Mouse (Mus musculus): ENCODE measurements around the gene Xbp1.
"Not testable (repeated sequence)": the region's sequence is repeated elsewhere in the genome, so short reads cannot be mapped to it uniquely, and the experiment has no call there.

Gene Xbp1

GRCm38 (mm10) chr11:5520412-5521265 is at the start of gene Xbp1:
TSS of gene Xbp1 (plus strand) at chr11:5520659.
- peak; percentile 96 to 97 for DNase-seq (ENCODE audit: low spot score in 2 of 2)

GRCm38 (mm10) chr11:5474130-5474529 is 46.3 kb upstream of the Xbp1 start:
- peak; percentile 59 to 73 for DNase-seq (ENCODE audit: low spot score in 2 of 2)

GRCm38 (mm10) chr11:5475556-5476118 is 44.8 kb upstream of the Xbp1 start:
- DNase-seq (ENCODE audit: low spot score in 2 of 2): not testable (repeated sequence)

- no peak for DNase-seq (ENCODE audit: low spot score in 2 of 2)
These were observed 43.7 kb upstream of the Xbp1 start for GRCm38 (mm10) chr11:5476806-5477205.

- DNase-seq (ENCODE audit: low spot score in 2 of 2): no peak
These were observed 42.3 kb upstream of the Xbp1 start for GRCm38 (mm10) chr11:5478193-5478592.

- no peak for DNase-seq (ENCODE audit: low spot score in 2 of 2)
These were observed 41.6 kb upstream of the Xbp1 start for GRCm38 (mm10) chr11:5478831-5479230.

- no peak for DNase-seq (ENCODE audit: low spot score in 2 of 2)
These were observed 37.9 kb upstream of the Xbp1 start for GRCm38 (mm10) chr11:5482581-5482980.

GRCm38 (mm10) chr11:5485193-5486011 is 35.1 kb upstream of the Xbp1 start:
- DNase-seq (ENCODE audit: low spot score in 2 of 2): peak; percentile 76 to 79

- not testable (repeated sequence) for DNase-seq (ENCODE audit: low spot score in 2 of 2)
These were observed 31.0 kb upstream of the Xbp1 start for GRCm38 (mm10) chr11:5489433-5489832.

- DNase-seq (ENCODE audit: low spot score in 2 of 2): no peak
These were observed 29.3 kb upstream of the Xbp1 start for GRCm38 (mm10) chr11:5490989-5491656.

- no peak for DNase-seq (ENCODE audit: low spot score in 2 of 2)
These were observed 28.5 kb upstream of the Xbp1 start for GRCm38 (mm10) chr11:5491912-5492311.

GRCm38 (mm10) chr11:5493869-5494268 is 26.6 kb upstream of the Xbp1 start:
- DNase-seq (ENCODE audit: low spot score in 2 of 2): no peak

GRCm38 (mm10) chr11:5495286-5495832 is 25.1 kb upstream of the Xbp1 start:
- no peak for DNase-seq (ENCODE audit: low spot score in 2 of 2)

- DNase-seq (ENCODE audit: low spot score in 2 of 2): no peak
These were observed 24.6 kb upstream of the Xbp1 start for GRCm38 (mm10) chr11:5495906-5496305.

GRCm38 (mm10) chr11:5496559-5497248 is 23.8 kb upstream of the Xbp1 start:
- no peak for DNase-seq (ENCODE audit: low spot score in 2 of 2)

- no peak for DNase-seq (ENCODE audit: low spot score in 2 of 2)
These were observed 22.0 kb upstream of the Xbp1 start for GRCm38 (mm10) chr11:5498422-5498821.

GRCm38 (mm10) chr11:5498931-5499661 is 21.4 kb upstream of the Xbp1 start:
- DNase-seq (ENCODE audit: low spot score in 2 of 2): no peak

GRCm38 (mm10) chr11:5499961-5500644 is 20.4 kb upstream of the Xbp1 start:
- no peak for DNase-seq (ENCODE audit: low spot score in 2 of 2)

- DNase-seq (ENCODE audit: low spot score in 2 of 2): no peak
These were observed 19.3 kb upstream of the Xbp1 start for GRCm38 (mm10) chr11:5500903-5501741.
